Mouse (Mus musculus): ENCODE measurements around the gene Atg5.

DNA sequence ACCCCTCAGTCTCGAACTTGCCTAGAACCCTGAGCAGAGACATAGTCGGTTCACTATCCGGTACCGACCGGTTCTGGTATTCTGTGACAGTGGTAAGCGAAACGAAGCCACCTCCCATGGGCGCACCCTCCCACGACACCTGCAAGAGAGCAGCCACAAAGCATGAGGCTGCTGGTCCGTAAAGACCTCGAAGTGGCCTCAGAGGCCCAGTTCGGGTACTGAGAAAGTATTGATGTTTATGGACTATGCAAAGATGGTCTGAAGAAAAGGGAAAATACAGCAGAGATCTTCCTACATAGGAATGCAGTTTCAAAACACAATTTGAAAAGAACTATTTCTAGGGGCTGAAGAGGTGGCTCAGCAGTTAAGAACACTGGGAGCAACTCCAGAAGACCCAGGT is 113.8 kb downstream of the Atg5 start:
- TF ChIP-seq CTCF (IDR thresholded peaks at IDR 0.05; ENCODE audit: low read depth) (no peak), EP300 (IDR thresholded peaks at IDR 0.05; ENCODE audit: low read depth) (no peak)

Measured in heart, postnatal 0 days (tissue).